Mouse (Mus musculus) liver, embryonic 14.5 days (tissue): Measurements from ENCODE around the gene Gnat1. TPM values are rescaled to one million over a fixed set of nuclear protein-coding genes. Genes with fewer than 3 reads are reported as not detected.

ENCODE experiments used
- ATAC-seq: fragments of 200-750 bp; cut with Nextera tagmentation; 2 replicates; pipeline ENCODE4 v1.8.0; 2017; ENCODE audit warnings: moderate number of reproducible peaks, mild to moderate bottlenecking, moderate library complexity; ENCODE audit not compliant: insufficient read depth
- DNase-seq, 3 experiments: peaks; one replicate each; pipeline ENCODE4 v3.0.0-alpha.2; 2012 to 2013; ENCODE audit warnings: low read depth in 3 of 3, low spot score in 3 of 3
- H3K27ac ChIP-seq: fragments of 300-500 bp; sonication (generic); 2 replicates; pipeline ENCODE4 v1.5.1; 2014; ENCODE audit warnings: moderate library complexity, mild to moderate bottlenecking, control low read depth, inconsistent platforms
- H3K27me3 ChIP-seq: fragments of 300-500 bp; sonication (generic); 2 replicates; pipeline ENCODE4 v1.6.1; 2014; ENCODE audit warnings: mild to moderate bottlenecking, low read length, moderate library complexity; ENCODE audit not compliant: control insufficient read depth, insufficient read depth
- H3K36me3 ChIP-seq: fragments of 300-500 bp; sonication (generic); replicated peaks from 2 replicates; pipeline ENCODE4 v1.6.1; 2014; ENCODE audit warnings: low read depth; ENCODE audit not compliant: control insufficient read depth, insufficient read depth
- H3K4me1 ChIP-seq, 2 experiments: fragments of 200-500 bp in 1 of 2; fragments of 300-500 bp in 1 of 2; sonication (generic) in 1 of 2; replicated peaks; 2 replicates each; pipeline ENCODE4 v1.6.1; 2012 to 2014; ENCODE audit warnings: antibody characterized with exemption in 1 of 2, inconsistent platforms in 1 of 2, low read length in 1 of 2; ENCODE audit not compliant: control insufficient read depth in 2 of 2, insufficient read depth in 2 of 2
- H3K4me2 ChIP-seq: fragments of 300-500 bp; sonication (generic); 2 replicates; pipeline ENCODE4 v1.6.1; 2014; ENCODE audit warnings: low read depth, mild to moderate bottlenecking, control low read depth, moderate library complexity
- H3K4me3 ChIP-seq, 2 experiments: fragments of 200-500 bp in 1 of 2; fragments of 300-500 bp in 1 of 2; sonication (generic) in 1 of 2; 2 replicates each; pipeline ENCODE4 v1.5.1; 2012 to 2014; ENCODE audit warnings: low read depth in 2 of 2, low read length in 2 of 2, mild to moderate bottlenecking in 2 of 2, control low read depth in 1 of 2, inconsistent platforms in 1 of 2, moderate library complexity in 1 of 2; ENCODE audit not compliant: insufficient read depth in 1 of 2
- H3K9ac ChIP-seq: fragments of 300-500 bp; sonication (generic); replicated peaks from 2 replicates; pipeline ENCODE4 v1.6.1; 2014; ENCODE audit warnings: mild to moderate bottlenecking, control low read depth, moderate library complexity
- H3K9me3 ChIP-seq: fragments of 300-500 bp; sonication (generic); 2 replicates; pipeline ENCODE4 v1.6.1; 2016; ENCODE audit warnings: low read length, mixed read lengths; ENCODE audit not compliant: control insufficient read depth
- CTCF ChIP-seq: IDR thresholded peaks from 2 replicates; pipeline ENCODE4 v1.5.1; 2016; ENCODE audit warnings: antibody characterized with exemption, low read depth, control low read depth
- EP300 ChIP-seq: IDR thresholded peaks from 2 replicates; pipeline ENCODE4 v1.6.1; 2016; ENCODE audit warnings: antibody characterized with exemption, low read depth
- WGBS: fragments of 180-500 bp; shearing (Covaris S2); extraction: QIAGEN DNeasy Blood & Tissue Kit; methylation state at CpG from one replicate; pipeline ENCODE4 v1.1.7; 2014; ENCODE audit not compliant: insufficient replicate concordance; 5-methylcytosine and 5-hydroxymethylcytosine counted together
- polyA plus RNA-seq, 2 experiments: library from polyadenylated mRNA; depleted of rRNA in 1 of 2; stranded (reverse) in 1 of 2; unstranded in 1 of 2; fragments of >200 nt; fragmentation: Nextera tagmentation in 1 of 2; extraction: Ambion mirVana in 1 of 2; gene quantifications; 2 replicates each; pipeline versions ENCODE4 v1.2.1 to v1.2.3; 2012 to 2014

Gnat1 gene
- polyA plus RNA-seq, 2 experiments: 0.62 TPM; not detected in 1

- H3K27me3 ChIP-seq: peaks cover 40% of the 10 kb centered on the region
- DNase-seq (no peak), ATAC-seq (peak; percentile 72)
- 3% methylated on average over 24 of the region's 24 CpGs for WGBS
- H3K9me3 ChIP-seq: no peaks in the 10 kb centered on the region
- H3K36me3 ChIP-seq: no peaks in the 10 kb centered on the region
- no peaks in the 10 kb centered on the region; a peak in 2 of 4 replicates for H3K4me1 ChIP-seq
- peak overlapping the region; percentile 50 for H3K4me2 ChIP-seq
- H3K27ac ChIP-seq: no peak overlapping the region
- H3K4me3 ChIP-seq: peak overlapping the region; percentile 36 to 37
- H3K9ac ChIP-seq: no peak overlapping the region
- TF ChIP-seq EP300: no peak
- no peak for TF ChIP-seq CTCF
Measured at GRCm38 (mm10) chr9:107667219-107667618, 12.3 kb downstream of the Gnat1 start.

DNA sequence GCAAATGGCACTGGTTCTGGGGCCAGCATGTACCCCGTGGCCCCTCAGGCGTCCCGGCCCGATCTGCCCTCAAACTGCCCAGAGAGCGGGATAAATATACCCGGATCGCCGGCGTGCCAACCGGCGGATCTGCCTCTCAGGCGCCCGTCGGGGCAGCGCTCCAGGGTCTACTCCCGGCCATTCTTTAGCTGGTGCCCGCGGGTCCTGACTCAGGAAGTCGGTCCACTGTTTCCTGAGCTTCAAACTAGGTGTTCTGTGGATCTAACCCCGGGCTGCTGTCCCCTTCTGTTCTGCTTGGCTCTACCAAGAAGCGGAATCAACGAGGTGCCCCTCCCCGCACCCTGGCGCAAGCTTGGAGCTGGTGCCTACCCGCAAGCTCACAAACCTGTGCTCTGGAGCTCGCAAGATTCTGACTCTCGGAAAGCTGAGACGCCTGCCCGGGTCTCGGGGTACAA lies 12.7 kb downstream of the Gnat1 start:
- Histone ChIP-seq H3K9me3 (no peaks in the 10 kb centered on the region), H3K4me1 (no peaks in the 10 kb centered on the region; a peak in 2 of 4 replicates), H3K36me3 (no peaks in the 10 kb centered on the region), H3K27me3 (peaks cover 40% of the 10 kb centered on the region), H3K4me3 (peak overlapping the region; percentile 36 to 37), H3K9ac (no peak overlapping the region), H3K27ac (no peak overlapping the region), H3K4me2 (peak overlapping the region; percentile 50)
- no peak for TF ChIP-seq EP300
- no peak for TF ChIP-seq CTCF
- WGBS: 3% methylated on average over 30 of the region's 30 CpGs
- ATAC-seq (no peak), DNase-seq (no peak)

- 62% methylated on average over 7 of the region's 7 CpGs for WGBS
- ATAC-seq (no peak), DNase-seq (no peak)
- Histone ChIP-seq H3K27ac (no peak overlapping the region), H3K9ac (no peak overlapping the region), H3K4me3 (no peak overlapping the region), H3K4me1 (no peaks in the 10 kb centered on the region; a peak in 2 of 4 replicates), H3K4me2 (no peak overlapping the region), H3K36me3 (no peaks in the 10 kb centered on the region), H3K27me3 (peaks cover 40% of the 10 kb centered on the region), H3K9me3 (no peaks in the 10 kb centered on the region)
- TF ChIP-seq CTCF: no peak
- no peak for TF ChIP-seq EP300
Measured at GRCm38 (mm10) chr9:107665308-107665707, 14.2 kb downstream of the Gnat1 start.

DNA sequence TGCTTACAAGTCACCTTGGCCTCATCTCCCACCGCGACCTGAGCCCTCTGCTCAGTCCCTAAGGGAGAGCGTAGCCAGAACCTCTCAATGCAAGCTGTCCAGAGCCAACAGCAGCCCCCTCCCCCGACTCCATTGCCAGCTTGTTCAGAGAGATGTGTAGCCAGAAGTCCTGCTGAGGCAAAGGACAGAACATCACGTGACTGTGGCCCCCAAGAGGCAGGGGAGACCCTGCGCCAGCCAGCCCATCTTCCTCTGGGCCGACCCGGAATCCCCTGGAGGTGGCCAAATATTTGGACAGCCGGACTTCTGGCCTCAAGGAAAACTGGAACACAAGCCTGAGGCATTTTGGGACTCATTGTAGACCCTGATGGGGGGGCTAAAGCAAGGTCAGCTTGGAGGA lies 16.0 kb downstream of the Gnat1 start:
- DNase-seq (no peak), ATAC-seq (no peak)
- Histone ChIP-seq H3K4me2 (no peak overlapping the region), H3K27ac (no peak overlapping the region), H3K4me1 (no peaks in the 10 kb centered on the region; a peak in 2 of 4 replicates), H3K36me3 (no peaks in the 10 kb centered on the region), H3K4me3 (no peak overlapping the region), H3K27me3 (peaks cover 33% of the 10 kb centered on the region), H3K9ac (no peak overlapping the region), H3K9me3 (no peaks in the 10 kb centered on the region)
- 62% methylated on average over 9 of the region's 9 CpGs for WGBS
- TF ChIP-seq CTCF (no peak), EP300 (no peak)

DNA sequence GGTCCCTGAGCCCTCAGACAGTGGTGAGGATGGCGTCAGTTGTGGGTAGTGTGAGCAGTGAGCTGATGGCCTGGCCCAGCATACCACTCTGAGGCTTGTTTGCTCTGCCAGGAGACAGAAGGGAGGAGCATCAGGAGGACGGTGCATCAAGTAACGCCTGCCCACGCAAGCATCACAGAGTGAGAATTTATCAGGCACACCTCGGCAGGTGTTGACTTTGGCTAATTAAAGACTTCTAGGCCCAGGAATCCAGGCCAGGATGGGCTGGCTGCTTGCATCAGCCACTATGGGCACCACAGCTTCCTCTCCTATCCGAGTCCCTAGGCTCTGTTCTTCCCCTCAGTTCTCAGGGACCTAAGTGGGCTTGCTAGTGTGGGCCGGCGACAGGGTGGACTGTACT lies 17.2 kb downstream of the Gnat1 start:
- H3K4me3 ChIP-seq: no peak overlapping the region
- no peaks in the 10 kb centered on the region for H3K4me1 ChIP-seq
- no peak overlapping the region for H3K4me2 ChIP-seq
- H3K27me3 ChIP-seq: peaks cover 22% of the 10 kb centered on the region
- TF ChIP-seq EP300: no peak
- TF ChIP-seq CTCF: no peak
- H3K9me3 ChIP-seq: no peaks in the 10 kb centered on the region
- DNase-seq (no peak), ATAC-seq (no peak)
- H3K9ac ChIP-seq: no peak overlapping the region
- no peak overlapping the region for H3K27ac ChIP-seq
- H3K36me3 ChIP-seq: no peaks in the 10 kb centered on the region
- WGBS: 54% methylated on average over 8 of the region's 8 CpGs

GRCm38 (mm10) chr9:107660777-107661176 lies 18.7 kb downstream of the Gnat1 start:
- Histone ChIP-seq H3K9me3 (no peaks in the 10 kb centered on the region), H3K4me2 (no peak overlapping the region), H3K9ac (no peak overlapping the region), H3K36me3 (no peaks in the 10 kb centered on the region), H3K27me3 (peaks cover 7% of the 10 kb centered on the region), H3K4me3 (no peak overlapping the region), H3K27ac (no peak overlapping the region), H3K4me1 (no peaks in the 10 kb centered on the region)
- no peak for TF ChIP-seq EP300
- TF ChIP-seq CTCF: no peak
- 48% methylated on average over 3 of the region's 3 CpGs for WGBS
- DNase-seq (no peak), ATAC-seq (no peak)
